Mouse (Mus musculus) midbrain, postnatal 0 days (tissue): ENCODE results near the gene Itgb5. TPM values are rescaled to one million over a fixed set of nuclear protein-coding genes. Genes with fewer than 3 reads are reported as not detected.
A peak's percentile ranks its signal among the peaks of the same experiment; 100 is the strongest.

Experiments used
- ATAC-seq: fragments of 200-750 bp; cut with Nextera tagmentation; 2 replicates; pipeline ENCODE4 v1.8.0; 2017; ENCODE audit warnings: moderate number of reproducible peaks, mild to moderate bottlenecking, moderate TSS enrichment, moderate library complexity; ENCODE audit not compliant: low FRiP score
- DNase-seq: peaks from one replicate; pipeline ENCODE4 v3.0.0-alpha.2; 2015; ENCODE audit warnings: low spot score
- H3K27ac ChIP-seq: fragments of 300-500 bp; sonication (generic); 2 replicates; pipeline ENCODE4 v1.5.1; 2014; ENCODE audit warnings: low read depth, mild to moderate bottlenecking, low read length, mixed read lengths
- H3K27me3 ChIP-seq: fragments of 300-500 bp; sonication (generic); 2 replicates; pipeline ENCODE4 v1.6.1; 2014; ENCODE audit warnings: low read length, control low read depth, mixed read lengths; ENCODE audit not compliant: insufficient read depth
- H3K36me3 ChIP-seq: fragments of 300-500 bp; sonication (generic); 2 replicates; pipeline ENCODE4 v1.6.1; 2014; ENCODE audit warnings: low read length, control low read depth, mixed read lengths; ENCODE audit not compliant: insufficient read depth
- H3K4me1 ChIP-seq: fragments of 300-500 bp; sonication (generic); 2 replicates; pipeline ENCODE4 v1.6.1; 2014; ENCODE audit warnings: mild to moderate bottlenecking, control low read depth, antibody characterized with exemption, low read length, mixed read lengths; ENCODE audit not compliant: insufficient read depth
- H3K4me2 ChIP-seq: fragments of 300-500 bp; sonication (generic); 2 replicates; pipeline ENCODE4 v1.6.1; 2014; ENCODE audit warnings: low read depth, mild to moderate bottlenecking, low read length, mixed read lengths; ENCODE audit not compliant: poor library complexity, severe bottlenecking
- H3K4me3 ChIP-seq: fragments of 300-500 bp; sonication (generic); 2 replicates; pipeline ENCODE4 v1.5.1; 2014; ENCODE audit warnings: low read depth, mild to moderate bottlenecking, low read length, moderate library complexity
- H3K9ac ChIP-seq: fragments of 300-500 bp; sonication (generic); replicated peaks from 2 replicates; pipeline ENCODE4 v1.6.1; 2014; ENCODE audit warnings: mild to moderate bottlenecking, low read length, moderate library complexity, mixed read lengths; ENCODE audit not compliant: poor library complexity, severe bottlenecking
- H3K9me3 ChIP-seq: fragments of 300-500 bp; sonication (generic); 2 replicates; pipeline ENCODE4 v1.6.1; 2016; ENCODE audit warnings: low read length, control low read depth
- CTCF ChIP-seq: IDR thresholded peaks from 2 replicates; pipeline ENCODE4 v1.5.1; 2016; ENCODE audit warnings: antibody characterized with exemption, mild to moderate bottlenecking
- WGBS: fragments of 180-500 bp; shearing (Covaris S2); extraction: QIAGEN DNeasy Blood & Tissue Kit; methylation state at CpG from one replicate; pipeline ENCODE4 v1.1.7; 2014; 5-methylcytosine and 5-hydroxymethylcytosine counted together
- polyA plus RNA-seq: library from polyadenylated mRNA; unstranded; fragments of >200 nt; fragmentation: Nextera tagmentation; extraction: Ambion mirVana; gene quantifications from 2 replicates; pipeline ENCODE4 v1.2.1, GENCODE M21; 2015
- total RNA-seq: library from RNA; depleted of rRNA; stranded (reverse); fragments of >200 nt; gene quantifications from 2 replicates; pipeline ENCODE4 v1.2.3, GENCODE M21; 2014

Gene Itgb5
- total and polyA plus RNA-seq, 2 experiments from 2014 or later = 22.9 to 49.8 TPM

DNA sequence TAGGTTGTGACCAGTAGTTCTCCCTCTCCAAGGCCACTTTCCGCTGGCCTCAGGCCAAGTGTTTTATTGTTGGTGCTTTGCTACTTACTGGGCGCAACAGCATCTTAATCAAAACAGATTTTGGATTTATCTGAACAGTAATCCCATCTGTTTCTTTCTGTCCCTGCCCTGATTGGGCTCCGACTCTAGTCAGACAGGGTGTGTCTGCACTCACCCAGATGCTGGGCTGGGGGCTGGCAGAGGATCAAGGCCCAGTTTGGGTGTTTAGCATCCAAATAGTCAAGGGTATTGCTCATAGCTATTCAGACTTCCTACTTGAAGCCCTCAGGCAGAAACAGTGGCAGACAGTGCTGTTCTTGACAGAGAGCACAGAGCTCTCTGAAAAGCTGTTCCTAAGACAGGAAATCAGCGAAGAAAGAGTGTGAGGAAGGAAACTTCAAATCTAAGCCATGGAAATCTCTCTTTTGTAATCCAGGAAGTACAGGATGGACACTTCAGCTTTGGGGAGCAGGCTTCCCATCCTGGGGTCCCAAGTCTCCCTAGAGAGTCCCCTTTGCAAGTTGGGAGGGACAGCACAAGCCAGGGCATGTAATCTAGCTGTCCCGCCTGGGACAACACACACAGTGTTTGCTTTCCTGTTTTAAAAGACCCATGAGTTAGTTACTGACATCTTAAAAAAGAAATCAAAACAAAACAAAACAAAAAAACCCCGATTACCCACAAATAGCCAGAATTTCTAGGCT, 48.7 kb downstream of the Itgb5 start:
- Histone ChIP-seq H3K9me3 (no peaks in the 10 kb centered on the region), H3K4me1 (no peaks in the 10 kb centered on the region), H3K27me3 (no peaks in the 10 kb centered on the region), H3K4me2 (no peak overlapping the region), H3K27ac (peak overlapping the region; percentile 32; the same call in 1 of the 2 replicates), H3K9ac (no peak overlapping the region), H3K4me3 (no peak overlapping the region), H3K36me3 (no peaks in the 10 kb centered on the region)
- ATAC-seq = no peak
- peak; percentile 37 for DNase-seq
- WGBS = 45% methylated on average over 6 of the region's 6 CpGs
- TF ChIP-seq CTCF = no peak

DNA sequence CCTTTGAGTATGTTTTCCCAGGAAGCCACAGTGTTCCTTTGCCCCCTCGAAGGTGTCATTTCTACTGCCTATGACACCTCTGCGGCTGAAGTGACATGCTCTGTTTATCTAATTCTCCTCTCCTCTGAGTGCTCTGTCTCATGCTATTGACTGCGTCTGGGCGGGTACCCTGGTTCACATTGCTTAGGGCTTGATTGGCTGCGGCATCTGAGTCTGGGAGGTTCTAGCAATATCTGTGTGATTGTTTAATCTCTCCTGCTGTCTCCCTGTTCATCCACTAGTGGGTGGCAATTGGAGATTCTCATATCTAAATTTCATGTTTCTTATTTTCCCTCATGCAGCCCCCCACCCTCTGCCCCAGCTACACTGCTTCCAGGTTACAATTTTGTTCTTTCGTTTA, 49.6 kb downstream of the Itgb5 start:
- Histone ChIP-seq H3K9me3 (no peaks in the 10 kb centered on the region), H3K4me2 (no peak overlapping the region), H3K4me3 (no peak overlapping the region), H3K27ac (no peak overlapping the region), H3K36me3 (no peaks in the 10 kb centered on the region), H3K4me1 (peaks cover 5% of the 10 kb centered on the region; the same call in 1 of the 2 replicates), H3K27me3 (no peaks in the 10 kb centered on the region), H3K9ac (no peak overlapping the region)
- 63% methylated on average over 6 of the region's 6 CpGs for WGBS
- DNase-seq (peak; percentile 14), ATAC-seq (no peak)
- TF ChIP-seq CTCF = peak; percentile 19; the same call in 1 of the 2 replicates

DNA sequence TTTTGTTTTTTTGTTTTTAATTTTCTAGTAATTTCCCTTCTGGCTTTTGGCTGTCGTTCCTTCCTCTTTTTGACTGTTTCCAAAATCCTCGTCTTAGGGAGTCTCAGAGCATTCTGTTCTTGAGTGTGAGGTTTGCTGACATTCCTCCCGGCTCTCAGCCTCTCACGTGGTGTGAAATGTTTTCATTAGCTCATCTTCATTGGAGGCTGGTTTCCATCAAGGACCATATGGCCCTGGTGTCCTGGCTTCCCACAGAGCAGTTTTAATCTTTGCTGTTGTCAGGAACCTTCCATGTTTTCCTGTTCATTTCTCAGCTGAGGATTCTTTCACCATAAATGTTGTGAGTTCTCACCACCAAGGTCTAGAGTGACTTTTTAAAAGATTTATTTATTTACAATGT, 50.1 kb downstream of the Itgb5 start:
- no peaks in the 10 kb centered on the region for H3K27me3 ChIP-seq
- H3K4me3 ChIP-seq = no peak overlapping the region
- H3K4me1 ChIP-seq = peaks cover 6% of the 10 kb centered on the region; the same call in 1 of the 2 replicates
- H3K4me2 ChIP-seq = no peak overlapping the region
- WGBS = 66% methylated on average over 4 of the region's 4 CpGs
- ATAC-seq (no peak), DNase-seq (peak; percentile 10)
- no peak for TF ChIP-seq CTCF
- no peak overlapping the region for H3K9ac ChIP-seq
- no peak overlapping the region for H3K27ac ChIP-seq
- H3K9me3 ChIP-seq = no peaks in the 10 kb centered on the region
- no peaks in the 10 kb centered on the region for H3K36me3 ChIP-seq

DNA sequence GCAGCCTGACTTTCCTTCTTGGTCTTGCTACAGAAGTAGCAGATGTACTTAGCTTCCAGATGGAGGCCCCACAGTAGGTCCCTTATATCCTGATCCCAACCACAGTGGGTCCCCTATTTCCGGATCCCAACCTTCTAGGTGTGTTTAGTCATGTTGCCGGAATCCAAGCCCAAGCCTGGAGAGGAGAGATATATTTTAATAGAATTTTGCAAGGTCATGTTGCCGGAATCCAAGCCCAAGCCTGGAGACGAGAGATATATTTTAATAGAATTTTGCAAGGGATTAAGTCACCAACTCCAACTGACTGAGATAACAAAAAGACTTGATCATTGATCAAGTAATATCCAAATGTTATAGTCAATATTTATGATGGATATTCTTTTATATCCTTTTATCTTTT, 51.3 kb downstream of the Itgb5 start:
- no peak overlapping the region for H3K9ac ChIP-seq
- ATAC-seq (no peak), DNase-seq (no peak)
- H3K4me3 ChIP-seq = no peak overlapping the region
- H3K27me3 ChIP-seq = no peaks in the 10 kb centered on the region
- no peak for TF ChIP-seq CTCF
- WGBS = 86% methylated on average over 4 of the region's 4 CpGs
- H3K4me2 ChIP-seq = no peak overlapping the region
- no peak overlapping the region for H3K27ac ChIP-seq
- no peaks in the 10 kb centered on the region for H3K9me3 ChIP-seq
- H3K4me1 ChIP-seq = peaks cover 6% of the 10 kb centered on the region; the same call in 1 of the 2 replicates
- no peaks in the 10 kb centered on the region for H3K36me3 ChIP-seq

DNA sequence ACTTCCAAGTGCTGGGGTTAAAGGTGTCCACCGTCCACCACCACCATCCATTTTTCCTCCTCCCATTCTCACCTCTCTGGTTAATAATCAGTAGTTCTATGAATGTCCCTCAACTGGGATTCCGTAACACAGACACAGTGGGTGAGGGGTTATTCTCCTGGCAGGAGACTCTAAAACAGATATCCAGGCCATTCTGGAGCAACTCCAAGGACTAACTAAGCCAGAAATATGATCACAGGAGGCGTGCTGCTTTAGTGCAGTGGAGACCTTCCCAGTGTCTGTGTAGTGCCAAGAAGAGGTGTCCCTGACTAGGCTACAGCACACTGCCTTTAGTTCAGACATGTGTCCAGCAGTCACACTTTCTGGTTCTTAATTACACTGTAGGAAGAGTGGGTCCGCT, 53.1 kb downstream of the Itgb5 start:
- 65% methylated on average over 4 of the region's 4 CpGs for WGBS
- Histone ChIP-seq H3K9ac (no peak overlapping the region), H3K4me1 (peaks cover 6% of the 10 kb centered on the region; the same call in 1 of the 2 replicates), H3K4me2 (no peak overlapping the region), H3K27ac (0 out of 2 replicates have a peak overlapping the region, but pooled peaks have one; percentile 26), H3K9me3 (no peaks in the 10 kb centered on the region), H3K27me3 (no peaks in the 10 kb centered on the region), H3K36me3 (no peaks in the 10 kb centered on the region), H3K4me3 (no peak overlapping the region)
- no peak for TF ChIP-seq CTCF
- peak; percentile 66 for DNase-seq
- ATAC-seq = no peak
